Mouse (Mus musculus) layer of hippocampus, adult 2 months (tissue): ENCODE results near the gene Pmm1. TPM values are rescaled to one million over a fixed set of nuclear protein-coding genes. Genes with fewer than 3 reads are reported as not detected.
A peak's percentile ranks its signal among the peaks of the same experiment; 100 is the strongest.

Experiments used
- DNase-seq, 2 experiments: peaks; one replicate each; pipeline ENCODE4 v3.0.0; 2022; ENCODE audit warnings: low spot score in 2 of 2
- H3K27ac ChIP-seq: fragments of 200-600 bp; 2 replicates; pipeline ENCODE4 v1.8.1; 2022
- H3K4me3 ChIP-seq: fragments of 200-600 bp; 2 replicates; pipeline ENCODE4 v1.8.1; 2022; ENCODE audit warnings: mild to moderate bottlenecking
- CTCF ChIP-seq: fragments of 200-600 bp; conservative IDR thresholded peaks from 2 replicates; pipeline ENCODE4 v1.8.1; 2022; ENCODE audit warnings: antibody characterized with exemption, mild to moderate bottlenecking, moderate library complexity
- total RNA-seq, 2 experiments: library from RNA; stranded (reverse); gene quantifications; 2 replicates each; pipeline ENCODE4 v1.2.3; 2021

Pmm1 gene
- total RNA-seq, 2 experiments from 2014 or later: 214 to 224 TPM

- no peak for TF ChIP-seq CTCF
- DNase-seq: no peak
- no peak overlapping the region for H3K27ac ChIP-seq
- H3K4me3 ChIP-seq: no peak overlapping the region
Observed at GRCm38 (mm10) chr15:81950716-81951115, 10.0 kb downstream of the Pmm1 start.

- no peak for DNase-seq
- no peak overlapping the region for H3K27ac ChIP-seq
- no peak overlapping the region for H3K4me3 ChIP-seq
- TF ChIP-seq CTCF: no peak
Observed at GRCm38 (mm10) chr15:81949476-81950131, 11.1 kb downstream of the Pmm1 start.

GRCm38 (mm10) chr15:81949076-81949475 is 11.7 kb downstream of the Pmm1 start:
- no peak for DNase-seq
- no peak for TF ChIP-seq CTCF
- no peak overlapping the region for H3K27ac ChIP-seq

GRCm38 (mm10) chr15:81943176-81943749 is 17.5 kb downstream of the Pmm1 start:
- TF ChIP-seq CTCF: no peak
- Histone ChIP-seq H3K4me3 (no peak overlapping the region), H3K27ac (no peak overlapping the region)
- no peak for DNase-seq

More at GRCm38 (mm10) chr15:81949076-81949475, 11.7 kb downstream of the Pmm1 start:
- no peak overlapping the region for H3K4me3 ChIP-seq

- DNase-seq: no peak
- Histone ChIP-seq H3K4me3 (no peak overlapping the region), H3K27ac (no peak overlapping the region)
- TF ChIP-seq CTCF: peak; percentile 62
Observed at GRCm38 (mm10) chr15:81941010-81941409, 19.7 kb downstream of the Pmm1 start.

GRCm38 (mm10) chr15:81940219-81940618 is 20.5 kb downstream of the Pmm1 start:
- peak overlapping the region; percentile 62; the same call in 1 of the 2 replicates for H3K27ac ChIP-seq
- TF ChIP-seq CTCF: no peak
- H3K4me3 ChIP-seq: no peak overlapping the region
- DNase-seq: no peak

GRCm38 (mm10) chr15:81939774-81940173 is 21.0 kb downstream of the Pmm1 start:
- peak overlapping the region; percentile 62; the same call in 1 of the 2 replicates for H3K27ac ChIP-seq
- no peak for TF ChIP-seq CTCF
- H3K4me3 ChIP-seq: peak overlapping the region; percentile 13; the same call in 1 of the 2 replicates
- no peak for DNase-seq

- H3K27ac ChIP-seq: peak overlapping the region; percentile 62; the same call in 1 of the 2 replicates
- no peak for DNase-seq
- TF ChIP-seq CTCF: no peak
- peak overlapping the region; percentile 13; the same call in 1 of the 2 replicates for H3K4me3 ChIP-seq
Observed at GRCm38 (mm10) chr15:81939157-81939715, 21.5 kb downstream of the Pmm1 start.

GRCm38 (mm10) chr15:81938246-81938645 is 22.5 kb downstream of the Pmm1 start:
- DNase-seq: peak; percentile 41 to 62
- TF ChIP-seq CTCF: peak; percentile 77
- H3K4me3 ChIP-seq: peak overlapping the region; percentile 59
- H3K27ac ChIP-seq: peak overlapping the region; percentile 93

- peak; percentile 68 to 69 for DNase-seq
- no peak for TF ChIP-seq CTCF
- Histone ChIP-seq H3K27ac (peak overlapping the region; percentile 93), H3K4me3 (peak overlapping the region; percentile 59)
Observed at GRCm38 (mm10) chr15:81937098-81937972, 23.4 kb downstream of the Pmm1 start.

GRCm38 (mm10) chr15:81936679-81937078 is 24.1 kb downstream of the Pmm1 start, which contains the start of gene Csdc2:
TSS of gene Csdc2 (plus strand) at chr15:81936759.
- no peak for TF ChIP-seq CTCF
- peak; percentile 60 to 73 for DNase-seq
- Histone ChIP-seq H3K4me3 (peak within 1 kb of the TSS; percentile 59), H3K27ac (peak within 1 kb of the TSS; percentile 93)

- Histone ChIP-seq H3K4me3 (peak overlapping the region; percentile 59), H3K27ac (peak overlapping the region; percentile 93)
- no peak for DNase-seq
- TF ChIP-seq CTCF: no peak
Observed at GRCm38 (mm10) chr15:81935869-81936637, 24.7 kb downstream of the Pmm1 start.
